Mouse (Mus musculus): ENCODE data around the gene Zfp69.

Zfp69 gene

DNA sequence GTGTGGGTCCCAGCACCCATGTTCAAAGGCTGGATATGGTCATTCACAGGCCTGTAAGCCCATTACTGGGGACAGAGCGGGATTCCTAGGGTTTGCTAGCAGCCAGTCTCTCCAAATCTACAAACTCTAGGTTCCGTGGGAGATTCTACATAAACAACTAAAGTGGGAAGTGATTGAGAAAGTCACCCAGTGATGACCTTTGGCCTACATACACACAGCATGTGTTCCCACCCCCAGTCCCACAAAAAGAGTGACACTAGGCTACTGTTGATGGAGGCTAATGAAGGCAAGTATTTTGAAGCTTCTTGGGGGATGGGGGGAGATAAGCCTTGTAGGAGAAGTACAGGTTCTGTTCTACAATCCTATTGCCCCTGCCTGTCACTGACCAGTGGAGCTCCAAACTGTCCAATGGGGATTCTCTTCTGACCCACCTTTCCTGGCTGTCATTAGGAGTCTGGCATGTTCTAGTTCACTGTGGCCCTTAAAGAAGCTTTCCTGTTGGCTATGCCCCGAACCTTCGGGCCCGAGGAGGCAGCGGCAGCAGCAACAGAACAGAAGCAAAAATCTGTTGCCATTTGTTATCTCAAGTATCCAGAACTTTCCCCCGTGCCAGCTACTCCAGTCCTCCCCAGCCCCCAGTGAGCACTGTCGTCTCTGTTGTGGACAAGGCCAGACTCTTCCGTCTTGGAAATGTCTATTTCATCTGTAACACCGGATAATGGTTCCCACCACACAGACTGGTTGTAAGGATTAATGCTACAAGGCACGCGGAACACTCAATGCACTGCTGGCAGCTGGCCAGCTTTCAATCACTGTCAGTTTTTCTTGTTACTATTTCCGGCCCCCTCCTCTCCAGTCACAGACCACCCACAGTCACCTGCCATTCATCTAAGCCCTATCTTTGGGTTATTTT, 66.0 kb downstream of the Zfp69 start:
- peak; percentile 61 for DNase-seq (ENCODE audit: low spot score)

- DNase-seq (ENCODE audit: low spot score), result peak; percentile 69
These were observed 69.4 kb downstream of the Zfp69 start for GRCm38 (mm10) chr4:120882002-120882625.

DNA sequence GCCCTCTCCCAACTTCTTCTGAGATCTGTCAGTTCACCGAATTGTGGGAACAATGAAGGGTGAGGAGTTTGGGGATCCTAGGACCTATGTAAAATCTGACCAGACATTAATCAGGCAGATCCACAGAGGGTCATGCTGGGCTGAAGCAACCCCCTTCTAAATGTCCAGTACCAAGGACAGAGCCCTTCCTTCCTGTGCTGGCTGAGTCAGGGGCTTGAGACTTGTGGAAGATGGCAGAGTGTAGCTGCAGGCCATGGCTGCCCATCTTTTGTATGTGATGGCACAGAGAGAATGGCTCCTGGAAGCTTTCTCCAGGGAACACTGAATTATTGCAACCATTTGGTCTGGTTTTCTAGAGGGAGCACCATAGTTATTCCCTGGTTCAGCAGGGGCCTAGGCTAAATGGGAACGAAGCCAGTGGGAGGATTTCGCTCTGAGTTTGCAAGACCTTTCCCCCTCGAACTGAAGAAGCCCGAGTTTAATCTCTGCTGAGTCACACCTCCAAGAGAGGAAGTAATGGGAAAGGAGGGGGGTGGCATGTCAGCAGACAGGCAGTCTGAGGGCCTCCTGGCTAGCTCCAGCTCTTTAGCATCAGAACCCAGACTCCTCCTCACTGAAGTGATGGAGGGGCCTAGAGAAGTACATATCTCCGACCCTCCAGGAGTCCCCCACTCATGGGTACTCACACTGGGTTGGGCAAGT, 70.6 kb downstream of the Zfp69 start:
- peak; percentile 59 for DNase-seq (ENCODE audit: low spot score)
